Mouse (Mus musculus) cerebellum, adult 2 months (tissue): ENCODE data around the gene Map4k3. TPM values are rescaled to one million over a fixed set of nuclear protein-coding genes. Genes with fewer than 3 reads are reported as not detected.

ENCODE experiments used
- DNase-seq, 2 experiments: peaks; one replicate each; pipeline ENCODE4 v3.0.0; 2021
- H3K27ac ChIP-seq: fragments of 200-500 bp; 2 replicates; pipeline ENCODE4 v1.5.1; 2012; ENCODE audit warnings: low read length, control low read depth, inconsistent platforms; ENCODE audit not compliant: insufficient read depth
- H3K27me3 ChIP-seq: fragments of 200-500 bp; 2 replicates; pipeline ENCODE4 v1.6.1; 2012; ENCODE audit warnings: inconsistent platforms, mild to moderate bottlenecking, low read length, moderate library complexity; ENCODE audit not compliant: control insufficient read depth, insufficient read depth
- H3K4me1 ChIP-seq: fragments of 200-500 bp; 2 replicates; pipeline ENCODE4 v1.6.1; 2011; ENCODE audit warnings: low read length; ENCODE audit not compliant: control insufficient read depth, insufficient read depth
- H3K4me3 ChIP-seq: fragments of 200-500 bp; replicated peaks from 2 replicates; pipeline ENCODE3; 2011; ENCODE audit warnings: mild to moderate bottlenecking, low read depth, low read length, control low read depth; ENCODE audit not compliant: insufficient read depth
- CTCF ChIP-seq: fragments of 200-500 bp; IDR thresholded peaks from 2 replicates; pipeline ENCODE4 v1.5.1; 2011; ENCODE audit warnings: low read depth, mild to moderate bottlenecking, control low read depth, low read length, moderate library complexity, borderline replicate concordance; ENCODE audit not compliant: insufficient read depth
- POLR2A ChIP-seq: fragments of 200-500 bp; IDR thresholded peaks from 2 replicates; pipeline ENCODE4 v1.6.1; 2011; ENCODE audit warnings: low read length, control low read depth, borderline replicate concordance; ENCODE audit not compliant: insufficient read depth
- WGBS: fragments of 180-500 bp; shearing (Covaris S2); methylation state at CpG from one replicate; pipeline ENCODE4 v1.1.7; 2018; 5-methylcytosine and 5-hydroxymethylcytosine counted together
- polyA plus RNA-seq: library from polyadenylated mRNA; depleted of rRNA; stranded (reverse); fragments of >200 nt; gene quantifications from 2 replicates; pipeline ENCODE4 v1.2.3, GENCODE M21; 2012

The Map4k3 gene
- polyA plus RNA-seq, 1 experiment, result 45.3 TPM

DNA sequence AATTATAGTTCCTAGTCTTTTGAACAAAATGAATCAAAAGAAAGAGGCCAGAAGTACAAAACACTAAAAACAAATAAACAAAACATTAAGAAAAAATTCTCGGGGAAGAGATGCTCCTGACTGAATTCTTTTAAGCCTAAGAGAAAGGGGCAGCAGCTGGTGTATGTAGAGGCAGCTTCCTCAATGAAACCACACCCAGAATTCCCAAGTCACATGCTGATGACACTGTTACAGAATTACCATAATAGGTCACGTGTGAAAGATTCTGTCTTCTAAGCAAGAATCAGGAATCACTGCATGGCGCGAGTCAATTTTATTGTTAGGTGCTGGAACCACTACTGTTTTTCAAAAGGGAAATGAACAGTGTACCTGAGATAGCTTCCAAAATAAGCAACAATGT is 64.7 kb downstream of the Map4k3 start:
- no peak for DNase-seq
- Histone ChIP-seq H3K27ac (no peak overlapping the region), H3K4me3 (no peak overlapping the region), H3K4me1 (peaks cover 44% of the 10 kb centered on the region), H3K27me3 (no peaks in the 10 kb centered on the region)
- TF ChIP-seq CTCF (no peak), POLR2A (no peak)
- WGBS, result 80% methylated on average over 4 of the region's 4 CpGs

DNA sequence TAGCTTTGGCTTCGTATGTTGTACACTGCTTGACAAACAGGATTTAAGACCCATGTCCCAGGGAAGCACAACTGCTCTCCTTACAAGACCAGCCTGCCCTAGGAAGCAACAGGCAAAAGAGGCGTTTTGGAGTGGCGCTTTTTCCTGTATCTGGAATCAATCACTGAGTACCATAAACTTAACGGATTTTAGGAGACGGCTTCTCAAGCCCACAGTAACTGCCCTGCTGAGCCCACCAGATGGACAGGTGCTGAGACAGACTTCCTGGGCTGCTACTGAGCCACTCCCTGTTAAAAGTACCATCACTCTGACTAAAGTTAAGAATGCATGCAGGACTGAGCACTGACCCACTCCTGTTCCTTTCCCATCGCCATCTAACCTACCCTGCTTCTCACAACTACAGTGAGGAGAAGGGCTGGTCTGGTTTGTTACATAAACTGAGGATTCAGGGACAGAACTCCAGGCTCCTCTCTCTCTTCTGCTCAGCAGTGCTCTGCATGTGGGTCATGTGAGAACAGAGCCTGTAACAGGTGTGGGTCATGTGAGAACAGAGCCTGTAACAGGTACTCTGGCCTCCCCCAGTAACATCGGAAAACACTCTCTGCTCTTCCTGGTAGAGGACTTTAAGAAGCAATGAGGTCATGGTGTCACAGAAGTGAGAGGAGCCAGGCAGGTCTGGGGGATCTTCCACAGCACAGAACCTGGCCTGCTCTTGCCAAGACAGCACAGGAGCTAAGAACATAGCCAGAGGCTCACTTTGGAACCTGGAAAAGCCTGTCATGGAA is 65.3 kb downstream of the Map4k3 start:
- TF ChIP-seq POLR2A (no peak), CTCF (no peak)
- 49% methylated on average over 7 of the region's 7 CpGs for WGBS
- H3K27ac ChIP-seq, result 0 out of 2 replicates have a peak overlapping the region, but pooled peaks have one; percentile 40
- H3K27me3 ChIP-seq, result no peaks in the 10 kb centered on the region
- DNase-seq, result no peak
- H3K4me1 ChIP-seq, result peaks cover 43% of the 10 kb centered on the region
- no peak overlapping the region for H3K4me3 ChIP-seq

DNA sequence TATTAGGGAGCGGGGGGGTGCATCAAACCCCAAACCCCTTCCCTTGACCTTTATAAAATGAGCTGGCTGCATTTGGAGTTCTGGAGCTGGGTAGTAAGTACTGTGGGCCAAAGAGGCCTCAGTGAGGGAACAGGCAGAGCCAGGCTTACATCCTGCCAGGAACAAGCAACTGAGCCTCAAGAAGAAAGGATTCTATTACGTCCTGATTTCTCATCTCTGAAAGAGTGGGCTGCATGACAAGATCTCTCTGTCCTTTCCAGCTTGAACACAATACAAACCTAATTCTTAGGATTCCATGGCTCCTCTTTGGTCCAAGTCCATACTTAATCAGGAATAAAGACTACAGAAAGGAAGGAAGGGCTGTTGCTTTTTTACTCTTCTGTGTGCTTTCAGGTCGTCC is 66.4 kb downstream of the Map4k3 start:
- Histone ChIP-seq H3K4me1 (peaks cover 47% of the 10 kb centered on the region), H3K27ac (no peak overlapping the region), H3K4me3 (no peak overlapping the region), H3K27me3 (no peaks in the 10 kb centered on the region)
- peak in 1 of 2 experiments; percentile 42 for DNase-seq
- WGBS, result 59% methylated on average over 3 of the region's 3 CpGs
- TF ChIP-seq POLR2A (no peak), CTCF (no peak)

DNA sequence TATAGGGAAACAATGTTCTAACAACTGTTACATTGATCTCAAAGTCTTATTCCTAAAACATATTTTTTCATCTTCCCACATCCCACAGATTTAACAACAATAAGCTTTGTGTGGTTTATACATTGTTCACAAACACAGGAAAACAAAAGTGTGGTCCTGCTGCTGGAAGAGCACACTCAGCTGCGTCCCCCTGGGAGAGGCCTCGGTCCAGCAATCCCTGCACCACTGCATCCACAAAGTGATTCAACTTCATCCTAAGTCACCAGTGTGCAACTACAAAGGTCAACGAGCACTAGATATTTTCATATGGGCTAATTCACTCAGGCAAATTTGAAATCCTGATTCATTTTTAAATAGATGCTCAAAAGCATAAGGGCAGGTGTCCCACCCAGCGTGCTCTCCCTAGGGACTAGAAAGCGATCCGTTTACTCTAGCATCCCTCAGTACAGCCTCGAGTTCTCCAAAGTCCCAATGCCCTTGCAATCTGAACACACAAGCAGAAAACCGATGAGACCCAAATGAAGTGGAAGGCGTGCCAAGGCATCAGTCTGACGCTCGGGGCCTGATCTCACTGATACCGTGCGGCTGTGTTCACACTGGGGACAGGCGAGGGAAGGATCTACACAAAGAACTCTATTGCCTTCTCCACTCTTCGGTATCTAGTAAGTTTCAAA is 67.4 kb downstream of the Map4k3 start:
- Histone ChIP-seq H3K27ac (0 out of 2 replicates have a peak overlapping the region, but pooled peaks have one; percentile 3), H3K27me3 (no peaks in the 10 kb centered on the region), H3K4me3 (no peak overlapping the region), H3K4me1 (peaks cover 47% of the 10 kb centered on the region)
- whole genome bisulfite sequencing, result 47% methylated on average over 15 of the region's 15 CpGs
- DNase-seq, result peak; percentile 43 to 54
- no peak for TF ChIP-seq CTCF
- TF ChIP-seq POLR2A, result no peak

DNA sequence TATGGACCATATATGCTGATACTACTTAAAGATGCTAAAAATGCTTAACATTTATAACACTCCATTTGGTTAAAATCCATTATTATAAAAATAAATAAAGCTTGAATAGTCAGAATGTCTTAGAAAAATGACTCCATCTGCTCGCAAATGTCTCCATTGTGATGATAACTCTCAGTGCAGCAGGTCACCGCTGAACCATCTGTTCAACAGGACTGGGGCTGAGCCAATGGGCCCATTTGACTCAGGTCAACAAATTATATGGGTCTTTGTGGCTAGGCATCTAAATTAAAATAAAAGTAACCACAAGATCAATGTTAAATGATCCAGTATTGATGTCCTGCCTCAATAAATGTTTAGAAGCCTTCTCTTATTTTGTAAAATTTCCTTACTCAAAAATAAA is 68.1 kb downstream of the Map4k3 start:
- 6% methylated on average over 2 of the region's 2 CpGs for WGBS
- H3K27me3 ChIP-seq, result no peaks in the 10 kb centered on the region
- H3K4me1 ChIP-seq, result peaks cover 47% of the 10 kb centered on the region
- DNase-seq, result peak; percentile 85 to 92
- no peak overlapping the region for H3K4me3 ChIP-seq
- TF ChIP-seq CTCF (no peak), POLR2A (no peak)
- H3K27ac ChIP-seq, result no peak overlapping the region

DNA sequence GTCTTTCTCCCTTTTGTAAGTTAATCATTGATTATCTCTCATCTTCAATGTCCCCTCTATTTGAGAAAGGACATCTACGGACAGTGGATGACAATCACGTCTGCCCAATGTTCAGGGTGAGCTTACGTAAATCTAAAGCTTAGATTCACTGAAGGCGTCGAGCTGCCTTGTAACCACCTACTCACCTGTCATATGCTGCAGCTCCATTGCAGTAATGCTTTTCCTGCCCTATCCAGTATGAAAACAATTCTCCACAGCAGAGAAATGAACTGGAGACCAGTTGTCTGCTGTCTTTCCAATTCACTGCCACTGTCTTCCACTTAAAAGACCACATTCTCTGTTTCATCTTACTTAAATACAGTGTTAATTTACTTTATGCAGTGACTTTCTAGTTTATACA is 68.5 kb downstream of the Map4k3 start:
- TF ChIP-seq CTCF, result no peak
- peak in 1 of 2 experiments; percentile 47 for DNase-seq
- Histone ChIP-seq H3K4me3 (no peak overlapping the region), H3K27me3 (no peaks in the 10 kb centered on the region), H3K4me1 (peaks cover 47% of the 10 kb centered on the region), H3K27ac (peak overlapping the region; percentile 41; the same call in 1 of the 2 replicates)
- 58% methylated on average over 5 of the region's 5 CpGs for WGBS

DNA sequence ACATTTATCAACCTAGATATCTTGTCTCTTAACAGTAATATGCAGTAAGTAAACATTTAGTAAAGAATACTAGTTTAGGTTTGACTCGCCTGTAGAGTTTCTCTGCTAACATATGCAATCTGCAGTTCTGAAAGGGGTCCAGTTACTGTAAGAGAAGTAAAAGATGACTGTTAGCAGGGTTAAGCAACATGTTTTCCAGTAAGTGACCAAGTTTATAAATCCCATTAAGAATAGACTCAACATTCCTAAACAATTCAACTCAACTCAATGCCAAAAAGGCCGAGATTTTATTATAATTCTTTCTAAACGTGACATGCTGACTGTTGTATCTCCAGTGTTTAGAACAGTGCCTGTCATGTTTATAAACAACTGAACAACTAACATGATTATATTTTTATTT is 74.0 kb downstream of the Map4k3 start:
- Histone ChIP-seq H3K27me3 (no peaks in the 10 kb centered on the region), H3K27ac (no peak overlapping the region), H3K4me1 (peaks cover 7% of the 10 kb centered on the region; the same call in 1 of the 2 replicates), H3K4me3 (no peak overlapping the region)
- 93% methylated on average over 3 of the region's 3 CpGs for WGBS
- no peak for DNase-seq
- no peak for TF ChIP-seq CTCF
- no peak for TF ChIP-seq POLR2A

DNA sequence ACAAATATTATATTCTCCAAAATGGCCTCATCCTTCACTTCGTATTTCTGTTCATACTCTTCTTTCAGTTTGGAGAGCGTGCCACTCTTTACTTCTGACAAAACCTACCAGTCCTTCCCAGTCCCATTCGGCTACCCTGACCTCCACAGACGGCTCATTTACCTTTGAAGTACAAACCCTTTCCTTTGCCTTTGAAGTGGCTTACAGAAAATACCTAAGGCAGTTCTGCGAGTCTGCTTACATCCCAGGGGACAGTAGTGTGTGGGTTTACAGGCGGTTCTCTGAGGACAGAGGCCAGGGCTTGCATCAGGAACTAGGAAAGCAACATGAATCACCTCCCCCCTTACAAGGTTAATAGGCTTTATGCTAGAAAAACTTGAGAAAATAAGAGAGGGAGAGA is 75.5 kb downstream of the Map4k3 start:
- Histone ChIP-seq H3K4me3 (no peak overlapping the region), H3K27me3 (no peaks in the 10 kb centered on the region), H3K4me1 (peaks cover under 1% of the 10 kb centered on the region; the same call in 1 of the 2 replicates), H3K27ac (no peak overlapping the region; the same call in 1 of the 2 replicates)
- WGBS, result 65% methylated on average over 6 of the region's 6 CpGs
- TF ChIP-seq CTCF (no peak), POLR2A (no peak)
- no peak for DNase-seq
